Mouse (Mus musculus) yolk sac, embryonic 10.5 days (tissue): Measurements from ENCODE around the gene Pigg.
"Not testable (repeated sequence)": the region's sequence is repeated elsewhere in the genome, so short reads cannot be mapped to it uniquely, and the experiment has no call there.

Experiments used
- DNase-seq: peaks from one replicate; pipeline ENCODE4 v3.0.0-alpha.2; 2017; ENCODE audit warnings: low spot score

Gene Pigg

GRCm38 (mm10) chr5:108312224-108313064, at the start of gene Pigg:
Gene Pigg (plus strand): TSS chr5:108312609.
- peak; percentile 91 for DNase-seq

GRCm38 (mm10) chr5:108262722-108263121, 49.7 kb upstream of the Pigg start:
- peak; percentile 9 for DNase-seq

- DNase-seq: not testable (repeated sequence)
Measured at GRCm38 (mm10) chr5:108263785-108264184, 48.6 kb upstream of the Pigg start.

GRCm38 (mm10) chr5:108266990-108267389, 45.4 kb upstream of the Pigg start:
- DNase-seq: no peak

GRCm38 (mm10) chr5:108268127-108269062, 44.0 kb upstream of the Pigg start, which contains the start of gene Dr1:
Gene Dr1 (plus strand): TSS chr5:108268897.
- DNase-seq: peak; percentile 90

GRCm38 (mm10) chr5:108269063-108269810, 43.2 kb upstream of the Pigg start:
- peak; percentile 3 for DNase-seq

GRCm38 (mm10) chr5:108269811-108270151, 42.6 kb upstream of the Pigg start:
- no peak for DNase-seq

- no peak for DNase-seq
Measured at GRCm38 (mm10) chr5:108270415-108270814, 42.0 kb upstream of the Pigg start.

GRCm38 (mm10) chr5:108271345-108271744, 41.1 kb upstream of the Pigg start:
- not testable (repeated sequence) for DNase-seq

- DNase-seq: no peak
Measured at GRCm38 (mm10) chr5:108286957-108287356, 25.5 kb upstream of the Pigg start.

GRCm38 (mm10) chr5:108301567-108301966, 10.8 kb upstream of the Pigg start:
- no peak for DNase-seq

GRCm38 (mm10) chr5:108313065-108313860, 854 bp downstream of the Pigg start:
- no peak for DNase-seq

GRCm38 (mm10) chr5:108331051-108331450, 18.6 kb downstream of the Pigg start:
- no peak for DNase-seq

GRCm38 (mm10) chr5:108337385-108337784, 25.0 kb downstream of the Pigg start:
- no peak for DNase-seq

GRCm38 (mm10) chr5:108338049-108338448, 25.6 kb downstream of the Pigg start:
- DNase-seq: no peak

GRCm38 (mm10) chr5:108343680-108344170, 31.3 kb downstream of the Pigg start:
- no peak for DNase-seq

GRCm38 (mm10) chr5:108345313-108346071, 33.1 kb downstream of the Pigg start:
- DNase-seq: no peak

GRCm38 (mm10) chr5:108347843-108348242, 35.4 kb downstream of the Pigg start:
- DNase-seq: no peak

- no peak for DNase-seq
Measured at GRCm38 (mm10) chr5:108349511-108350148, 37.2 kb downstream of the Pigg start.

GRCm38 (mm10) chr5:108354056-108354455, 41.6 kb downstream of the Pigg start:
- DNase-seq: no peak
